Mouse (Mus musculus) spleen, postnatal 10 days (tissue): ENCODE results near the gene Cers6.

Source experiments
- DNase-seq, 2 experiments: peaks; one replicate each; pipeline ENCODE4 v3.0.0; 2021 to 2022; ENCODE audit warnings: low spot score in 2 of 2

Gene Cers6

DNA sequence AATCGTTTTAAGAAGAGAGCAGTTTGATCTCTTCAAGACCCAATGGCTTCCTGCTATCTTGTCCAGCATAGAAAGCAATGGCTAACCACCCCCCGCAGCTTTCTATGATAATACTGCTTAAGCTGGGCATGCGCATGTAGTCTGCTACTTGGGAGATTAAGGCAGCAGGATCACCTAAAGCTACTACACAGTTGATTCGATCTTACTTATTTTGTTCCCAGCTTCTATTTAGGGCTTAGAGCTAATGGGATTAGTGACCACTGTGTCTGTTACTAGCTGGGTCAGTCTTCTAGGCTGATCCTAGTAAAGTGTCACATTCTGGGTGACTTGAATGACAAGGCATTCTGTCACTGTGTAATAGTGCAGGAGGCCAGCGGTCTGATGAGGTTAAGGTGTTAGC lies 289.6 kb downstream of the Cers6 start:
- no peak for DNase-seq

DNA sequence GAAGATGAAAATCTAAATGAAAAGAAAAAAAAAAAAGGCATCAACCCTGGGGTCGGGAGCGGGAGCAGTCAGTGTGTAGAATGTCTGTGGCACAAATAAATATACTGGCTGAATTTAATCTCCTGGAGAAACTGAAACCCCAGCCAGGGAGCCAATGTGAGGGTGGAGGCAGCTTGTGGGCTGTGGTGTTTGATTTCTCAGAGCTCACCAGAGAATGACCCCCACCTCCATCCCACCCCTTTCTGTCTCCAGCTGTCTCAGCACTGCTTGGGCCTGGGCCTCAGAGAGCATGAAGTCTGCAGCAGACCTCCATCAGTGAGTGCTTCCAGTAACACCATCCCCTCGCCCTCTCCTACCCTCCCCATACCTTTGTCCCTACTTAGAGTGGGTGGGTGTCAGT lies 294.6 kb downstream of the Cers6 start:
- DNase-seq: no peak

GRCm38 (mm10) chr2:69156283-69156682 lies 295.0 kb downstream of the Cers6 start:
- DNase-seq: no peak

GRCm38 (mm10) chr2:69158907-69159306 lies 297.7 kb downstream of the Cers6 start:
- DNase-seq: no peak
